Mouse (Mus musculus) heart, embryonic 14.5 days (tissue): ENCODE data around the gene Snx29. TPM values are rescaled to one million over a fixed set of nuclear protein-coding genes. Genes with fewer than 3 reads are reported as not detected.

Experiments used
- ATAC-seq: fragments of 200-750 bp; cut with Nextera tagmentation; 2 replicates; pipeline ENCODE4 v1.8.0; 2017; ENCODE audit warnings: low read depth, moderate TSS enrichment; ENCODE audit not compliant: insufficient number of reproducible peaks, insufficient read depth, low FRiP score
- H3K27ac ChIP-seq, 2 experiments: fragments of 200-500 bp in 1 of 2; fragments of 300-500 bp in 1 of 2; sonication (generic) in 1 of 2; replicated peaks in 1 of 2; 2 replicates each; pipeline ENCODE4 v1.5.1; 2012 to 2014; ENCODE audit warnings: low read depth in 2 of 2, low read length in 2 of 2, control low read depth in 1 of 2, mild to moderate bottlenecking in 1 of 2, mixed read lengths in 1 of 2; ENCODE audit not compliant: control insufficient read depth in 1 of 2, insufficient read depth in 1 of 2
- H3K27me3 ChIP-seq: fragments of 300-500 bp; sonication (generic); 2 replicates; pipeline ENCODE4 v1.6.1; 2014; ENCODE audit warnings: mild to moderate bottlenecking, low read length, control low read depth; ENCODE audit not compliant: control insufficient read depth, insufficient read depth
- H3K36me3 ChIP-seq: fragments of 300-500 bp; sonication (generic); 2 replicates; pipeline ENCODE4 v1.6.1; 2014; ENCODE audit warnings: mild to moderate bottlenecking, control low read depth, low read length, mixed read lengths; ENCODE audit not compliant: control insufficient read depth, insufficient read depth
- H3K4me1 ChIP-seq, 2 experiments: fragments of 200-500 bp in 1 of 2; fragments of 300-500 bp in 1 of 2; sonication (generic) in 1 of 2; 2 replicates each; pipeline ENCODE4 v1.6.1; 2012 to 2014; ENCODE audit warnings: low read length in 2 of 2, control low read depth in 1 of 2, mixed read lengths in 1 of 2; ENCODE audit not compliant: control insufficient read depth in 2 of 2, insufficient read depth in 2 of 2
- H3K4me2 ChIP-seq: fragments of 300-500 bp; sonication (generic); 2 replicates; pipeline ENCODE4 v1.6.1; 2014; ENCODE audit warnings: mild to moderate bottlenecking, low read length
- H3K4me3 ChIP-seq, 2 experiments: fragments of 200-500 bp in 1 of 2; fragments of 300-500 bp in 1 of 2; sonication (generic) in 1 of 2; 2 replicates each; pipeline ENCODE4 v1.5.1; 2012 to 2014; ENCODE audit warnings: low read length in 2 of 2, mild to moderate bottlenecking in 2 of 2, control low read depth in 1 of 2, low read depth in 1 of 2, moderate library complexity in 1 of 2; ENCODE audit not compliant: control insufficient read depth in 1 of 2, insufficient read depth in 1 of 2
- H3K9ac ChIP-seq: fragments of 300-500 bp; sonication (generic); 2 replicates; pipeline ENCODE4 v1.6.1; 2014; ENCODE audit warnings: mild to moderate bottlenecking, low read length
- H3K9me3 ChIP-seq: fragments of 300-500 bp; sonication (generic); 2 replicates; pipeline ENCODE4 v1.6.1; 2016; ENCODE audit warnings: low read length, control low read depth; ENCODE audit not compliant: control insufficient read depth
- WGBS: fragments of 180-500 bp; shearing (Covaris S2); extraction: QIAGEN DNeasy Blood & Tissue Kit; methylation state at CpG from one replicate; pipeline ENCODE4 v1.1.7; 2014; 5-methylcytosine and 5-hydroxymethylcytosine counted together
- polyA plus RNA-seq: library from polyadenylated mRNA; unstranded; fragments of >200 nt; fragmentation: Nextera tagmentation; extraction: Ambion mirVana; gene quantifications from 2 replicates; pipeline ENCODE4 v1.2.1, GENCODE M21; 2014

Gene Snx29
- polyA plus RNA-seq, 1 experiment from 2014 or later, result 7.7 TPM

GRCm38 (mm10) chr16:11494895-11495294 lies 172.2 kb downstream of the Snx29 start:
- Histone ChIP-seq H3K27me3 (no peaks in the 10 kb centered on the region), H3K4me3 (no peak overlapping the region), H3K9me3 (no peaks in the 10 kb centered on the region), H3K9ac (no peak overlapping the region), H3K4me2 (no peak overlapping the region), H3K4me1 (peaks cover 17 to 28% of the 10 kb centered on the region in 2 experiments), H3K36me3 (no peaks in the 10 kb centered on the region), H3K27ac (no peak overlapping the region)
- WGBS, result 55% methylated on average over 7 of the region's 7 CpGs
- ATAC-seq, result no peak

- Histone ChIP-seq H3K4me2 (no peak overlapping the region), H3K9ac (no peak overlapping the region), H3K9me3 (no peaks in the 10 kb centered on the region), H3K4me1 (peaks cover 20 to 38% of the 10 kb centered on the region in 2 experiments), H3K36me3 (no peaks in the 10 kb centered on the region), H3K27ac (no peak overlapping the region), H3K27me3 (no peaks in the 10 kb centered on the region), H3K4me3 (no peak overlapping the region)
- no peak for ATAC-seq
- 62% methylated on average over 9 of the region's 10 CpGs for WGBS
These were observed 173.4 kb downstream of the Snx29 start for GRCm38 (mm10) chr16:11495923-11496616.

- Histone ChIP-seq H3K4me3 (no peak overlapping the region), H3K4me2 (no peak overlapping the region), H3K36me3 (no peaks in the 10 kb centered on the region), H3K9ac (no peak overlapping the region), H3K27me3 (no peaks in the 10 kb centered on the region), H3K9me3 (no peaks in the 10 kb centered on the region), H3K4me1 (peaks cover 22 to 44% of the 10 kb centered on the region in 2 experiments), H3K27ac (no peak overlapping the region)
- 45% methylated on average over 3 of the region's 3 CpGs for WGBS
- ATAC-seq, result no peak
These were observed 174.0 kb downstream of the Snx29 start for GRCm38 (mm10) chr16:11496721-11497120.

- WGBS, result 49% methylated on average over 4 of the region's 4 CpGs
- no peaks in the 10 kb centered on the region for H3K27me3 ChIP-seq
- ATAC-seq, result no peak
- no peak overlapping the region for H3K4me2 ChIP-seq
- no peaks in the 10 kb centered on the region for H3K36me3 ChIP-seq
- H3K9me3 ChIP-seq, result no peaks in the 10 kb centered on the region
- H3K27ac ChIP-seq, result peak overlapping the region; percentile 1 to 46; a peak in 1 of 4 replicates
- H3K4me1 ChIP-seq, result peaks cover 31 to 57% of the 10 kb centered on the region in 2 experiments
- H3K9ac ChIP-seq, result no peak overlapping the region
- no peak overlapping the region for H3K4me3 ChIP-seq
These were observed 177.4 kb downstream of the Snx29 start for GRCm38 (mm10) chr16:11500061-11500460.

- ATAC-seq, result peak; percentile 62; the same call in 1 of the 2 replicates
- no peaks in the 10 kb centered on the region for H3K27me3 ChIP-seq
- no peaks in the 10 kb centered on the region for H3K36me3 ChIP-seq
- H3K4me1 ChIP-seq, result peaks cover 34 to 65% of the 10 kb centered on the region in 2 experiments
- 39% methylated on average over 3 of the region's 3 CpGs for WGBS
- H3K27ac ChIP-seq, result peak overlapping the region; percentile 72 to 76
- H3K9me3 ChIP-seq, result no peaks in the 10 kb centered on the region
- H3K4me2 ChIP-seq, result no peak overlapping the region
- H3K4me3 ChIP-seq, result no peak overlapping the region
- no peak overlapping the region for H3K9ac ChIP-seq
These were observed 178.4 kb downstream of the Snx29 start for GRCm38 (mm10) chr16:11501138-11501537.

GRCm38 (mm10) chr16:11501611-11502010 lies 178.9 kb downstream of the Snx29 start:
- Histone ChIP-seq H3K9ac (no peak overlapping the region), H3K36me3 (no peaks in the 10 kb centered on the region), H3K27me3 (no peaks in the 10 kb centered on the region), H3K4me1 (peaks cover 34 to 65% of the 10 kb centered on the region in 2 experiments), H3K27ac (peak overlapping the region; percentile 61 to 76), H3K9me3 (no peaks in the 10 kb centered on the region), H3K4me2 (no peak overlapping the region), H3K4me3 (no peak overlapping the region)
- 57% methylated on average over 2 of the region's 2 CpGs for WGBS
- no peak for ATAC-seq

GRCm38 (mm10) chr16:11504666-11505491 lies 182.2 kb downstream of the Snx29 start:
- Histone ChIP-seq H3K9me3 (no peaks in the 10 kb centered on the region), H3K4me2 (no peak overlapping the region), H3K27ac (no peak overlapping the region), H3K36me3 (no peaks in the 10 kb centered on the region), H3K4me3 (no peak overlapping the region), H3K27me3 (no peaks in the 10 kb centered on the region), H3K9ac (no peak overlapping the region), H3K4me1 (peaks cover 17 to 37% of the 10 kb centered on the region in 2 experiments)
- no peak for ATAC-seq
- 97% methylated on average over 2 of the region's 2 CpGs for WGBS
